Mouse (Mus musculus): ENCODE data around the gene Nr1h5.

Gene Nr1h5

GRCm38 (mm10) chr3:102964033-102964432, at the start of gene Nr1h5:
Gene Nr1h5, minus strand, starts transcription at chr3:102964133.
- DNase-seq (ENCODE audit: low read depth, low spot score), result no peak

- DNase-seq (ENCODE audit: low read depth, low spot score), result no peak
Observed at GRCm38 (mm10) chr3:103001595-103001994, 37.7 kb upstream of the Nr1h5 start.

- DNase-seq (ENCODE audit: low read depth, low spot score), result no peak
Observed at GRCm38 (mm10) chr3:102997591-102997990, 33.7 kb upstream of the Nr1h5 start.

- no peak for DNase-seq (ENCODE audit: low read depth, low spot score)
Observed at GRCm38 (mm10) chr3:102997036-102997435, 33.1 kb upstream of the Nr1h5 start.

GRCm38 (mm10) chr3:102995605-102996321, 31.8 kb upstream of the Nr1h5 start, which contains the start of gene Sike1:
Gene Sike1, plus strand, starts transcription at chr3:102995708.
- peak; percentile 84 for DNase-seq (ENCODE audit: low read depth, low spot score)

- no peak for DNase-seq (ENCODE audit: low read depth, low spot score)
Observed at GRCm38 (mm10) chr3:102995233-102995604, 31.3 kb upstream of the Nr1h5 start.

GRCm38 (mm10) chr3:102992936-102993335, 29.0 kb upstream of the Nr1h5 start:
- DNase-seq (ENCODE audit: low read depth, low spot score), result no peak

- DNase-seq (ENCODE audit: low read depth, low spot score), result no peak
Observed at GRCm38 (mm10) chr3:102991041-102991440, 27.1 kb upstream of the Nr1h5 start.

GRCm38 (mm10) chr3:102980349-102980736, 16.4 kb upstream of the Nr1h5 start:
- no peak for DNase-seq (ENCODE audit: low read depth, low spot score)

- DNase-seq (ENCODE audit: low read depth, low spot score), result no peak
Observed at GRCm38 (mm10) chr3:102979550-102980348, 15.8 kb upstream of the Nr1h5 start.

- DNase-seq (ENCODE audit: low read depth, low spot score), result no peak
Observed at GRCm38 (mm10) chr3:102976906-102977305, 13.0 kb upstream of the Nr1h5 start.

- no peak for DNase-seq (ENCODE audit: low read depth, low spot score)
Observed at GRCm38 (mm10) chr3:102970508-102970907, 6.6 kb upstream of the Nr1h5 start.

GRCm38 (mm10) chr3:102970067-102970466, 6.1 kb upstream of the Nr1h5 start:
- no peak for DNase-seq (ENCODE audit: low read depth, low spot score)

GRCm38 (mm10) chr3:102955596-102955995, 8.3 kb downstream of the Nr1h5 start:
- DNase-seq (ENCODE audit: low read depth, low spot score), result no peak

GRCm38 (mm10) chr3:102955143-102955542, 8.8 kb downstream of the Nr1h5 start:
- DNase-seq (ENCODE audit: low read depth, low spot score), result no peak

- DNase-seq (ENCODE audit: low read depth, low spot score), result no peak
Observed at GRCm38 (mm10) chr3:102954476-102954875, 9.5 kb downstream of the Nr1h5 start.

- no peak for DNase-seq (ENCODE audit: low read depth, low spot score)
Observed at GRCm38 (mm10) chr3:102946861-102947260, 17.1 kb downstream of the Nr1h5 start.

GRCm38 (mm10) chr3:102946312-102946711, 17.6 kb downstream of the Nr1h5 start:
- DNase-seq (ENCODE audit: low read depth, low spot score), result no peak

- no peak for DNase-seq (ENCODE audit: low read depth, low spot score)
Observed at GRCm38 (mm10) chr3:102938100-102938499, 25.8 kb downstream of the Nr1h5 start.

GRCm38 (mm10) chr3:102935451-102936354, 28.2 kb downstream of the Nr1h5 start, which contains the start of gene Sycp1:
Gene Sycp1, minus strand, starts transcription at chr3:102936100.
- DNase-seq (ENCODE audit: low read depth, low spot score), result no peak

GRCm38 (mm10) chr3:102899136-102899535, 64.8 kb downstream of the Nr1h5 start:
- DNase-seq (ENCODE audit: low read depth, low spot score), result no peak
